Mouse (Mus musculus) kidney, postnatal 25 days (tissue): ENCODE data around the gene Alox15.

Experiments used
- DNase-seq, 2 experiments: peaks; one replicate each; pipeline ENCODE4 v3.0.0; 2021; ENCODE audit warnings: mixed read lengths in 2 of 2

Alox15 gene

DNA sequence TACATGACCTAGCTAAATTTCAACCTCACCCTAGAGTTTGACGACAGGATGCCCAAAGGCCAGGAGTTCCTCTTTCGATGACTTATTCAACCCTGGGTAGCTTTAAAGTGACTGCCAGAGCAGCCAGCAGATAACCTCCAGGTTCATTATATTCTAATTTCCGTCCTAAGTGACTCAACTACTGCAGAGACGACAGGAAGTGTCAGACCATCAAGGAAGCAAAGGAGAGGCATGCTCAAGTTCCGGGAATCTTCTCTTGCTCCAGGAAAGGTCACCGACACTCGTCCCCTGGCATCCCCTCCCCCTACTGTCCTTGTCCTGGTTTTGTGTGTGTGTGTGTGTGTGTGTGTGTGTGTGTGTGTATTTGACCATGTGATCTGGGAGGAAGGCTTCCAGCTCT lies 45.7 kb downstream of the Alox15 start:
- peak; percentile 48 to 68 for DNase-seq

DNA sequence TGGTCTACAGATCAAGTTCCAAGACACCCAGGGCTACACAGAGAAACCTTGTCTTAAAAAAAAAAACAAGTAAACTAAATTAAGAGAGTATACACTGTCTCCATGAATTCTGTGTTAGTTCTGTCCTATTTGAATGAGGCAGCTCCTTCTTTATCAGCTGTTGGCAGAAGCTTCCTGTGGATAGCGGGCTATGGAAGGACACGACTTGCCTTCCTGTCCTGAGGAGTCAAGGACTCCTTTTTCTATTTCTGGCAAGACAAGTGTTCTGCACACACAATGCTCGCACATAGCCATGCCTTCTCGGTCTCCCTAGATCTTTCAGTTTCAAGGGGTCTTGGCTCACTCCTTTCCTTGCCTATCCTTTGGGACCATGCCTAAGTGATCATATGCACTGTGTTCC lies 49.5 kb downstream of the Alox15 start:
- peak in 1 of 2 experiments; percentile 42 for DNase-seq

DNA sequence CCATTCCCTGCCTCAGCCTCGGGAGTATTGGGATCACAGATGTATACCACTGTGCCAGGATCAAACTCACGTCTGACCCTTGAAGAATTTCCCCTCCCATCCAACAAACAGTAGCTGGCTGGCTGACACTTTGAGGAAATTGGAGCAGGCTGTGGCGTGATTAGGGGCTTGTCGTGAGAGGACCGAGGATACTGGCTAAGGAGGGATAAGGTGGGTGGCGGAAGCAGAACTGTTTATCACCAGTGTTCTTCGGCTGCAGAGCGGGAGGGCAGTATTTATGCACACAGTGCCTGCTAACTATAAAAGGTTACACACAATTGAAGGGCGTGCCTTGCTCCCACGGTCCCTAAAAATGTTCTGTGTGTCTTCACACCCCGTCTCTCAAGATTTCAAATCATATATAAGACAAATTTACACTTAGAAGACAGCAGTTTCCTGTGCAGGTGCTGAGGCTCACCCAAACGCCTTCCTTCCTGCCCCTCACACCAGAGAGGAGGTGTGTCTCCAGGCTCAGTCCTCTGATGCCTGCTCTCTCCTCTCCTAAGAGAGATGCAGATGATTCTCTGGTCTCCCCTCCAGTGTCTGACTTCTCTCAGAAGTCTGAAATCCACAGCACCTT lies 53.9 kb downstream of the Alox15 start:
- DNase-seq, result peak in 1 of 2 experiments; percentile 49

DNA sequence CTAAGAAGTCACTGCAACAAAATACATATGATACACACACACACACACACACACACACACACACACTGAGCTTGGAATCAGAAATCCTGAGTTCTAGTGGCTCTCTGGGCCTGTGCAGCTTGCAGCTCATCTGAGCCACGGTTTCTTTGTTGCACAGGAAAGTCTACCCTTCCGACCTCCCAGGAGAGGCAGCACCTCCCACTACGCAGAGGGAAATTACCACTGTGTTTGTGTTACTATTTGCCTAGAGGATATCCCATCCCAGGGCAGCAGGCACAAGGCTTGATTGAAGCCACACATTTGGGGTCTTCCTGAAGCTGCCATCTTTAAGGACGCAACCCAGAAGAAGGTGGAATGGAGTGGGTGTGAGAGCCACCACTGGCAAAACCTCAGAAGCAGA lies 54.4 kb downstream of the Alox15 start:
- DNase-seq, result no peak
